7 mouse cellular contexts compared by ENCODE assay signal in the genomic region with DNA sequence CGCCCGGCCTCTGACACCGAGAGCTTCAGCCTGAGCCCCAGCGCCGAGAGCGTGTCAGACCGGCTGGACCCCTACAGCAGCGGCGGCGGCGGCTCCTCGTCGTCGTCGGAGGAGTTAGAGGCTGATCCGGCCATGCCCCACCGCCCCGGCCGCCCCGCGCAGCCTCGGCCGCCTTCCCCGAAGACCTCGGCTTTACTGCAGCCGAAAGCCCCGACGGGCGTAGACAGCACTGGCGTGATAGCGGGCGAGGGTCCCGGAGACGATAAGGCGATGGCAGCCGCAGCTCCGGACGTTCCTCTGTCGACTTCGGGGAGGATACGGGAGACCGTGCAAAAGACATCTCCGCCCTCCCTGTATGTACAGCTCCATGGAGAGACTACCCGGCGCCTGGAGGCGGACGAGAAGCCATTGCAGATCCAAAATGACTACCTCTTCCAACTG. TPM values are rescaled to one million over a fixed set of nuclear protein-coding genes. Genes with fewer than 3 reads are reported as not detected.
DNase-seq lines count a peak whose midpoint lies in the region; ATAC-seq and TF ChIP-seq lines count a peak whose summit lies in the region.

No protein-coding gene starts in this region.

- H3K27me3 ChIP-seq in E14TG2a.4 (ENCODE audit: insufficient read depth, low read length) = peaks cover 16% of the 10 kb centered on the region
- H3K27me3 ChIP-seq in heart, embryonic 13.5 days (replicated peaks) = no peaks in the 10 kb centered on the region

- H3K9me3 ChIP-seq in E14TG2a.4 (ENCODE audit: low read length) = no peaks in the 10 kb centered on the region
- no peaks in the 10 kb centered on the region for H3K9me3 ChIP-seq in heart, embryonic 13.5 days

- peak; percentile 62 for DNase-seq in NIH3T3 (ENCODE audit: low read depth)
- peak; percentile 37 for DNase-seq in embryo, embryonic 10 days (ENCODE audit: low spot score)
- no peak for DNase-seq in layer of hippocampus, adult 2 months (ENCODE audit: low spot score in 2 of 2)
- peak; percentile 11 to 15 for DNase-seq in spleen, postnatal 36 days (ENCODE audit: low spot score in 2 of 2)

- no peak for ATAC-seq in heart, embryonic 13.5 days (ENCODE audit: extremely low read depth, insufficient number of reproducible peaks, low FRiP score, low TSS enrichment)

- peak overlapping the region; percentile 89 for H3K4me3 ChIP-seq in E14TG2a.4 (replicated peaks; ENCODE audit: low read length)
- peak overlapping the region; percentile 97 for H3K4me3 ChIP-seq in heart, embryonic 13.5 days
- peak overlapping the region; percentile 81 for H3K4me3 ChIP-seq in layer of hippocampus, adult 2 months
- H3K4me3 ChIP-seq in macrophage (ENCODE audit: inconsistent target) = peak overlapping the region; percentile 12; the same call in 1 of the 2 replicates

- H3K9ac ChIP-seq in heart, embryonic 13.5 days = peak overlapping the region; percentile 98

- peaks cover 50% of the 10 kb centered on the region; the same call in 1 of the 2 replicates for H3K79me2 ChIP-seq in macrophage (ENCODE audit: inconsistent target)

- H3K36me3 ChIP-seq in E14TG2a.4 (ENCODE audit: insufficient read depth, low read length) (no peaks in the 10 kb centered on the region), macrophage (ENCODE audit: inconsistent target) (no peaks in the 10 kb centered on the region)
- no peaks in the 10 kb centered on the region for H3K36me3 ChIP-seq in heart, embryonic 13.5 days

- H3K4me2 ChIP-seq in heart, embryonic 13.5 days = peak overlapping the region; percentile 75

- peak overlapping the region; percentile 93 for H3K27ac ChIP-seq in heart, embryonic 13.5 days (replicated peaks)
- peak overlapping the region; percentile 97 for H3K27ac ChIP-seq in layer of hippocampus, adult 2 months
- no peak overlapping the region for H3K27ac ChIP-seq in macrophage

- TF ChIP-seq CTCF in E14TG2a.4 (conservative IDR thresholded peaks at IDR 0.05; ENCODE audit: low read length) = no peak
- TF ChIP-seq CTCF in layer of hippocampus, adult 2 months (conservative IDR thresholded peaks at IDR 0.05) = no peak

- WGBS in heart, embryonic 13.5 days = under 1% methylated on average over 47 of the region's 47 CpGs
- 21% methylated on average over 39 of the region's 47 CpGs for WGBS in macrophage (ENCODE audit: missing documents)

- H3K4me1 ChIP-seq in E14TG2a.4 (replicated peaks; ENCODE audit: low read depth, low read length) = peaks cover 24% of the 10 kb centered on the region
- peaks cover 44% of the 10 kb centered on the region for H3K4me1 ChIP-seq in heart, embryonic 13.5 days

RNA-seq across cellular contexts. Expression of a gene that starts 1.4 kb away (rescaled TPM):
- 3.9 and 4.6 TPM in 2 replicates for polyA plus RNA-seq in heart, embryonic 13.5 days (2015; fragmentation: Nextera tagmentation; extraction: Ambion mirVana)
- 10 to 100 TPM; 82.6 to 87.3 TPM for total RNA-seq in layer of hippocampus, adult 2 months (2021)
- total RNA-seq in macrophage (2018; cell fraction: chromatin; rRNA removed) = 10 to 100 TPM; 20.3 to 78.3 (median 50.2) TPM
- 10 to 100 TPM in 20 of 26 experiments, 1 to 10 TPM in 6; 6.9 to 17.3 (median 12.4) TPM for total RNA-seq in macrophage (2018; cell fraction: cytosol; rRNA removed)
- 10 to 100 TPM; 19.3 to 71.3 (median 35.0) TPM for total RNA-seq in macrophage (2018; cell fraction: nucleus; rRNA removed)
- polyA plus RNA-seq in macrophage (2018) = 4.6 to 9.7 TPM (median 6.9 TPM) in 3 replicates

Comparison
In these comparisons a context has a peak if more than half of its experiments do, and no peak if none do; other contexts are left out.
1. H3K4me3 ChIP-seq: peak in every context shown above with its lines; median percentile 97 in heart, embryonic 13.5 days; 89 in E14TG2a.4; 81 in layer of hippocampus, adult 2 months; 12 in macrophage.
2. DNase-seq: peak in NIH3T3 (single experiment), embryo, embryonic 10 days (single experiment) and spleen, postnatal 36 days (2 of 2); none in layer of hippocampus, adult 2 months (0 of 2).